13 mouse cellular contexts compared by ENCODE assay signal in the genomic region with DNA sequence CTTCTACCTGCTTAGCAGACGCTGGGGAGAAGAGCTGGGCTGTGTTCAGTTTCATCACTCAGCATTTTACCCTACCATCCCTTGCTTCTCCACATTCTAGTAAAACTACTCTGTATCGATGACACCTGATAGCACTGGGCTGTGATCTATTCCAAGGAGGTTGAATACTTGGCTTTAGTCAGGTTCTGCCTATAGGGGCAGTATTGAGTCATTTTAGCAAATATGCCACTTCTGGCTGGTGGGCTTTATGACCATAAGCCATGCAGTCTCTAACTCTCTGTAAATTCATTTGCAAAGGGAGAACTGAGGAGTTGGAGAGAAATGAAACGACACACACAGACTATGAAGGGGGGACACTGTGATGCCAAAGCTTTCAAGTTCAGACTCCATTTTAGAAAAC. TPM values are rescaled to one million over a fixed set of nuclear protein-coding genes. Genes with fewer than 3 reads are reported as not detected.
DNase-seq lines count a peak whose midpoint lies in the region; ATAC-seq lines count a peak whose summit lies in the region.
"Had no signal": no experiment of that assay in that cellular context is flagged by ENCODE, and none has a peak within 500 bp of the region (broad histone marks: within the 10 kb centered on the region; RNA-seq: fewer than 3 reads in every experiment).

No protein-coding gene starts in this region.

- 64% methylated on average over 3 of the region's 3 CpGs for WGBS in hindbrain, embryonic 14.5 days
- 75% methylated on average over 3 of the region's 3 CpGs for WGBS in hindbrain, embryonic 16.5 days

- ATAC-seq in hindbrain, embryonic 14.5 days (ENCODE audit: low FRiP score), result no peak
- no peak for ATAC-seq in hindbrain, embryonic 16.5 days

- H3K9ac ChIP-seq in hindbrain, embryonic 14.5 days, result no peak overlapping the region
- no peak overlapping the region for H3K9ac ChIP-seq in hindbrain, embryonic 16.5 days (ENCODE audit: low read depth, low read length)
- H3K9ac ChIP-seq: embryonic facial prominence, embryonic 15.5 days; stomach, embryonic 15.5 days had no signal

- H3K27me3 ChIP-seq in hindbrain, embryonic 14.5 days (ENCODE audit: control insufficient read depth, insufficient read depth, low read length), result no peaks in the 10 kb centered on the region
- no peaks in the 10 kb centered on the region for H3K27me3 ChIP-seq in hindbrain, embryonic 16.5 days (replicated peaks; ENCODE audit: control insufficient read depth, insufficient read depth, low read length)
- H3K27me3 ChIP-seq: embryonic facial prominence, embryonic 15.5 days; stomach, embryonic 15.5 days had no signal

- no peaks in the 10 kb centered on the region for H3K4me1 ChIP-seq in hindbrain, embryonic 14.5 days (replicated peaks; ENCODE audit: control insufficient read depth, insufficient read depth, low read length)
- no peaks in the 10 kb centered on the region for H3K4me1 ChIP-seq in hindbrain, embryonic 16.5 days (ENCODE audit: control insufficient read depth, insufficient read depth, low read depth, low read length)
- H3K4me1 ChIP-seq: embryonic facial prominence, embryonic 15.5 days; stomach, embryonic 15.5 days had no signal

- peak; percentile 36 for DNase-seq in hindbrain, embryonic 14.5 days (ENCODE audit: low spot score)
- peak; percentile 25 for DNase-seq in thymus, postnatal 0 days (ENCODE audit: low spot score)
- DNase-seq in thymus, postnatal 4 days, result no peak
- DNase-seq in embryo, embryonic 10.5 days (ENCODE audit: low spot score), result peak; percentile 61
- DNase-seq in urinary bladder, adult 18-20 months (ENCODE audit: low spot score in 2 of 2), result no peak
- no peak for DNase-seq in urinary bladder, postnatal 14 days (ENCODE audit: low spot score)
- DNase-seq: gastrocnemius, postnatal 10 days; heart, postnatal 4 days; liver; right cerebral cortex, adult 18-20 months had no signal

- no peaks in the 10 kb centered on the region for H3K36me3 ChIP-seq in hindbrain, embryonic 14.5 days (replicated peaks; ENCODE audit: control insufficient read depth, insufficient read depth)
- H3K36me3 ChIP-seq in hindbrain, embryonic 16.5 days (ENCODE audit: control insufficient read depth, insufficient read depth, low read length), result no peaks in the 10 kb centered on the region
- H3K36me3 ChIP-seq: embryonic facial prominence, embryonic 15.5 days; stomach, embryonic 15.5 days had no signal

- no peak overlapping the region for H3K4me2 ChIP-seq in hindbrain, embryonic 14.5 days (replicated peaks)
- H3K4me2 ChIP-seq in hindbrain, embryonic 16.5 days (ENCODE audit: low read length), result no peak overlapping the region
- H3K4me2 ChIP-seq: embryonic facial prominence, embryonic 15.5 days; stomach, embryonic 15.5 days had no signal

- no peak overlapping the region for H3K4me3 ChIP-seq in hindbrain, embryonic 14.5 days (replicated peaks; ENCODE audit: low read length)
- no peak overlapping the region for H3K4me3 ChIP-seq in hindbrain, embryonic 16.5 days (ENCODE audit: low read length)
- H3K4me3 ChIP-seq: embryonic facial prominence, embryonic 15.5 days; stomach, embryonic 15.5 days had no signal

- H3K9me3 ChIP-seq in hindbrain, embryonic 14.5 days (ENCODE audit: control insufficient read depth, low read length), result no peaks in the 10 kb centered on the region
- peaks cover 2% of the 10 kb centered on the region; the same call in 1 of the 2 replicates for H3K9me3 ChIP-seq in hindbrain, embryonic 16.5 days (ENCODE audit: control insufficient read depth, low read length)
- H3K9me3 ChIP-seq: embryonic facial prominence, embryonic 15.5 days; stomach, embryonic 15.5 days had no signal

- H3K27ac ChIP-seq in hindbrain, embryonic 14.5 days, result no peak overlapping the region
- no peak overlapping the region for H3K27ac ChIP-seq in hindbrain, embryonic 16.5 days (ENCODE audit: low read depth, low read length)
- H3K27ac ChIP-seq: embryonic facial prominence, embryonic 15.5 days; stomach, embryonic 15.5 days had no signal

RNA-seq across cellular contexts. Expression of gene Tmem92, which starts 55.6 kb away (rescaled TPM):
- not detected in 2 replicates for polyA plus RNA-seq in hindbrain, embryonic 14.5 days (2014; fragmentation: Nextera tagmentation; extraction: Ambion mirVana)
- polyA plus RNA-seq in hindbrain, embryonic 16.5 days (2015; fragmentation: Nextera tagmentation; extraction: Ambion mirVana), result not detected in 2 replicates
- 0.18 and 0.21 TPM in 2 replicates for polyA plus RNA-seq in thymus, postnatal 0 days (2015; fragmentation: Nextera tagmentation; extraction: Ambion mirVana)
- polyA plus RNA-seq: embryonic facial prominence, embryonic 15.5 days; stomach, embryonic 15.5 days had no signal

Comparison
In these comparisons a context has a peak if more than half of its experiments do, and no peak if none do; other contexts are left out.
1. DNase-seq: peak in hindbrain, embryonic 14.5 days (single experiment), thymus, postnatal 0 days (single experiment) and embryo, embryonic 10.5 days (single experiment); none in thymus, postnatal 4 days (single experiment), urinary bladder, adult 18-20 months (0 of 2) and urinary bladder, postnatal 14 days (single experiment).